ENCODE assay signal across 8 mouse cellular contexts in the genomic region with DNA sequence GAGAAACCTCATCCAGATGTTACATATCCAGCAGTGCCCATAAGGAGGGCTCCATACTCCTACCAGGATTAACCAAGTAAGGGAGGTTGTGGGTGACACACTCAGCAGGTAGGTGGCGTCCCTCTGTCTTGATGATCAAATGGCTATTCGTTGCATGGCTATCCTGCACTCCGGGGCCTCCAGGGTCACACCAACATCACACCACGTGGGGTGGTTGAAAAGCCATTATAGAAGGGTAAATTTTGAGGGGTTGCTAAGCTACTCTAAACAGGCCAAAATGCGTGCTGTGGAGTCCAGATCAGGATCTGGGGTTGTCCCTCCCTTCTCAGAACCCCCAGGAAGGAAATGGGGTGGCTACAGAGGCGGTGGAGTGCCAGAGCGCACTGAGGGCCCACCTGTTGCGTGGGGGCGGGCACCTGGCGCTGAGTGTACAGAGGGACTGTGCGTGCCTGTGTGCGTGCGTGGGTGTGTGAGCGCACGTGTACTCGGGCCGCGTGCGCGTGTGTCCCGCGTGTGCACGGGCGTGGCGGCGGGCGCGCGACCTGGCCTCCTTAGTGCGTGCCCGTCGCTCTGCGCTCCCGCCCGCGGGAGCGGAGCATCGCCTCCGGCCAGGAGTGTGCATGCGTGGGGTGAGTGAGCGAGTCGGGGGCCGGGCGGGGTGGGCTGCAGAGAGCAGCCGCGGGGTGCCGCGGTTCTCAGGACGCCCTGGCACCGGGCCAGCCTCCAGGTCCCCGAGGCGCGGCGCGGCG. TPM values are rescaled to one million over a fixed set of nuclear protein-coding genes. Genes with fewer than 3 reads are reported as not detected.
DNase-seq lines count a peak whose midpoint lies in the region; ATAC-seq and TF ChIP-seq lines count a peak whose summit lies in the region.

No protein-coding gene starts in this region.

- no peaks in the 10 kb centered on the region for H3K36me3 ChIP-seq in heart, postnatal 0 days (replicated peaks; ENCODE audit: control insufficient read depth, insufficient read depth, low read length)
- H3K36me3 ChIP-seq in lung, embryonic 16.5 days (ENCODE audit: control insufficient read depth, insufficient read depth, low read length), result no peaks in the 10 kb centered on the region

- peak overlapping the region; percentile 81 for H3K4me2 ChIP-seq in heart, postnatal 0 days (ENCODE audit: low read depth, low read length)
- peak overlapping the region; percentile 93 for H3K4me2 ChIP-seq in lung, embryonic 16.5 days (ENCODE audit: low read depth, low read length)

- peak; percentile 19 for TF ChIP-seq CTCF in heart, postnatal 0 days (IDR thresholded peaks at IDR 0.05; ENCODE audit: low read depth)

- DNase-seq in lung, adult 18-20 months, result peak; percentile 33 to 58
- DNase-seq in lung, postnatal 14 days, result no peak
- DNase-seq in embryo, embryonic 10.5 days (ENCODE audit: low spot score), result peak; percentile 55
- DNase-seq in heart, postnatal 0 days (ENCODE audit: low spot score), result no peak
- peak; percentile 74 to 84 for DNase-seq in layer of hippocampus, adult 8-10 months (ENCODE audit: low spot score in 2 of 2)
- peak; percentile 90 for DNase-seq in right cerebral cortex, adult 2 months (ENCODE audit: low spot score in 2 of 2)

- H3K27me3 ChIP-seq in heart, postnatal 0 days (ENCODE audit: control insufficient read depth, insufficient read depth, low read length), result peaks cover 53% of the 10 kb centered on the region
- H3K27me3 ChIP-seq in lung, embryonic 16.5 days (ENCODE audit: control insufficient read depth, insufficient read depth, low read depth, low read length), result peaks cover 51% of the 10 kb centered on the region

- H3K27ac ChIP-seq in heart, postnatal 0 days (ENCODE audit: low read depth), result peak overlapping the region; percentile 56
- H3K27ac ChIP-seq in lung, embryonic 16.5 days (ENCODE audit: low read length), result peak overlapping the region; percentile 85

- peak; percentile 30; the same call in 1 of the 2 replicates for ATAC-seq in heart, postnatal 0 days (ENCODE audit: insufficient read depth, low read depth)
- peak; percentile 32; the same call in 1 of the 2 replicates for ATAC-seq in lung, embryonic 16.5 days (ENCODE audit: low read depth)
- ATAC-seq in megakaryocyte progenitor cell, adult 5-6 weeks (replicated peaks; ENCODE audit: poor library complexity), result no peak

- WGBS in heart, postnatal 0 days, result 4% methylated on average over 54 of the region's 56 CpGs
- WGBS in lung, embryonic 16.5 days, result 2% methylated on average over 53 of the region's 56 CpGs

- TF ChIP-seq EP300 in heart, postnatal 0 days (IDR thresholded peaks at IDR 0.05; ENCODE audit: low read depth), result no peak

- peak overlapping the region; percentile 79 for H3K9ac ChIP-seq in heart, postnatal 0 days (replicated peaks; ENCODE audit: low read depth, low read length)
- H3K9ac ChIP-seq in lung, embryonic 16.5 days (ENCODE audit: low read length), result peak overlapping the region; percentile 88

- H3K4me3 ChIP-seq in heart, postnatal 0 days (ENCODE audit: low read depth, low read length), result peak overlapping the region; percentile 56
- peak overlapping the region; percentile 69 for H3K4me3 ChIP-seq in lung, embryonic 16.5 days (ENCODE audit: low read length)

- no peaks in the 10 kb centered on the region for H3K9me3 ChIP-seq in heart, postnatal 0 days (replicated peaks; ENCODE audit: control insufficient read depth, low read length)
- no peaks in the 10 kb centered on the region for H3K9me3 ChIP-seq in lung, embryonic 16.5 days (ENCODE audit: control insufficient read depth, low read length)

- H3K4me1 ChIP-seq in heart, postnatal 0 days (ENCODE audit: control insufficient read depth, insufficient read depth), result peaks cover 25% of the 10 kb centered on the region
- H3K4me1 ChIP-seq in lung, embryonic 16.5 days (replicated peaks; ENCODE audit: control insufficient read depth, insufficient read depth, low read length), result peaks cover 29% of the 10 kb centered on the region

RNA-seq across cellular contexts. Expression of a gene that starts 2.8 kb away (rescaled TPM):
- total RNA-seq in heart, postnatal 0 days (2014; rRNA removed; ENCODE audit: low replicate concordance), result 32.2 and 33.7 TPM in 2 replicates
- 3.3 and 3.5 TPM in 2 replicates for polyA plus RNA-seq in heart, postnatal 0 days (2015; fragmentation: Nextera tagmentation; extraction: Ambion mirVana)
- total RNA-seq in layer of hippocampus, adult 8-10 months (2022), result 10 to 100 TPM; 30.3 to 38.4 (median 34.6) TPM
- 7.2 and 7.7 TPM in 2 replicates for polyA plus RNA-seq in lung, embryonic 16.5 days (2015; fragmentation: Nextera tagmentation; extraction: Ambion mirVana)
- total RNA-seq in megakaryocyte progenitor cell, adult 5-6 weeks (2015), result not detected in 2 replicates
- total RNA-seq in megakaryocyte progenitor cell, adult 5-6 weeks (2017), result 0.17 TPM in 1 of 2 replicates, not detected in the other

RNA-seq across cellular contexts. Expression of a gene that starts 41.0 kb away (rescaled TPM):
- total RNA-seq in heart, postnatal 0 days (2014; rRNA removed; ENCODE audit: low replicate concordance), result 0.50 and 2.1 TPM in 2 replicates
- 0.82 and 1.0 TPM in 2 replicates for polyA plus RNA-seq in heart, postnatal 0 days (2015; fragmentation: Nextera tagmentation; extraction: Ambion mirVana)
- 10 to 100 TPM; 46.0 to 62.9 (median 52.2) TPM for total RNA-seq in layer of hippocampus, adult 8-10 months (2022)
- polyA plus RNA-seq in lung, embryonic 16.5 days (2015; fragmentation: Nextera tagmentation; extraction: Ambion mirVana), result 3.1 and 4.3 TPM in 2 replicates
- total RNA-seq in megakaryocyte progenitor cell, adult 5-6 weeks (2015), result 3.3 TPM in 2 replicates
- total RNA-seq in megakaryocyte progenitor cell, adult 5-6 weeks (2017), result 1.7 and 2.1 TPM in 2 replicates

Comparison
In these comparisons a context has a peak if more than half of its experiments do, and no peak if none do; other contexts are left out.
1. DNase-seq: peak in lung, adult 18-20 months (2 of 2), embryo, embryonic 10.5 days (single experiment), layer of hippocampus, adult 8-10 months (2 of 2) and right cerebral cortex, adult 2 months (2 of 2); none in lung, postnatal 14 days (single experiment) and heart, postnatal 0 days (single experiment).
2. RNA of a gene that starts 2.8 kb away (total RNA-seq): 30.3 to 38.4 TPM in layer of hippocampus, adult 8-10 months and 32.2 to 33.7 TPM in heart, postnatal 0 days; 0.17 TPM in megakaryocyte progenitor cell, adult 5-6 weeks; every median in the first group is over 10 times any median in the second.
3. RNA of a gene that starts 41.0 kb away (total RNA-seq): 46.0 to 62.9 TPM in layer of hippocampus, adult 8-10 months; 1.7 to 3.3 TPM in megakaryocyte progenitor cell, adult 5-6 weeks and 0.50 to 2.1 TPM in heart, postnatal 0 days; every median in the first group is over 10 times any median in the second.